Mouse (Mus musculus) small intestine, adult 2 months (tissue): ENCODE data around the gene Nprl2. TPM values are rescaled to one million over a fixed set of nuclear protein-coding genes. Genes with fewer than 3 reads are reported as not detected.

Experiments used
- H3K27ac ChIP-seq: fragments of 200-500 bp; 2 replicates; pipeline ENCODE4 v1.5.1; 2012; ENCODE audit warnings: low read depth, low read length, control low read depth, inconsistent platforms; ENCODE audit not compliant: insufficient read depth
- H3K27me3 ChIP-seq: fragments of 200-500 bp; 2 replicates; pipeline ENCODE4 v1.6.1; 2012; ENCODE audit warnings: mild to moderate bottlenecking, moderate library complexity, low read length, inconsistent platforms; ENCODE audit not compliant: control insufficient read depth, insufficient read depth
- H3K36me3 ChIP-seq: fragments of 200-500 bp; 2 replicates; pipeline ENCODE4 v1.6.1; 2012; ENCODE audit warnings: mild to moderate bottlenecking, low read length, control low read depth, inconsistent platforms; ENCODE audit not compliant: control insufficient read depth, insufficient read depth
- H3K4me1 ChIP-seq: fragments of 200-500 bp; 2 replicates; pipeline ENCODE4 v1.6.1; 2012; ENCODE audit warnings: low read length, inconsistent platforms, mixed read lengths; ENCODE audit not compliant: control insufficient read depth, insufficient read depth, insufficient read length
- H3K4me3 ChIP-seq: fragments of 200-500 bp; 2 replicates; pipeline ENCODE4 v1.5.1; 2012; ENCODE audit warnings: low read depth, mild to moderate bottlenecking, control low read depth, inconsistent platforms, low read length, moderate library complexity
- CTCF ChIP-seq: fragments of 200-500 bp; IDR thresholded peaks from 2 replicates; pipeline ENCODE4 v1.5.1; 2012; ENCODE audit warnings: low read depth, mild to moderate bottlenecking, control low read depth, inconsistent platforms, low read length, moderate library complexity, mixed read lengths; ENCODE audit not compliant: insufficient replicate concordance, insufficient read length; ENCODE audit errors: extremely low read depth
- POLR2A ChIP-seq: fragments of 200-500 bp; IDR thresholded peaks from 2 replicates; pipeline ENCODE4 v1.6.1; 2012; ENCODE audit warnings: low read depth, mild to moderate bottlenecking, control low read depth, inconsistent platforms, low read length, moderate library complexity
- WGBS: fragments of 180-500 bp; shearing (Covaris S2); methylation state at CpG from one replicate; pipeline ENCODE4 v1.1.7; 2018; 5-methylcytosine and 5-hydroxymethylcytosine counted together
- polyA plus RNA-seq: library from polyadenylated mRNA; depleted of rRNA; stranded (reverse); fragments of >200 nt; gene quantifications from 2 replicates; pipeline ENCODE4 v1.2.3, GENCODE M21; 2012

Gene Nprl2
- polyA plus RNA-seq, 1 experiment: 23.3 TPM

GRCm38 (mm10) chr9:107586974-107587832, 45.2 kb downstream of the Nprl2 start, which contains the start of gene Ifrd2:
Gene Ifrd2 (plus strand): TSS chr9:107587642.
- 5% methylated on average over 46 of the region's 46 CpGs for WGBS

DNA sequence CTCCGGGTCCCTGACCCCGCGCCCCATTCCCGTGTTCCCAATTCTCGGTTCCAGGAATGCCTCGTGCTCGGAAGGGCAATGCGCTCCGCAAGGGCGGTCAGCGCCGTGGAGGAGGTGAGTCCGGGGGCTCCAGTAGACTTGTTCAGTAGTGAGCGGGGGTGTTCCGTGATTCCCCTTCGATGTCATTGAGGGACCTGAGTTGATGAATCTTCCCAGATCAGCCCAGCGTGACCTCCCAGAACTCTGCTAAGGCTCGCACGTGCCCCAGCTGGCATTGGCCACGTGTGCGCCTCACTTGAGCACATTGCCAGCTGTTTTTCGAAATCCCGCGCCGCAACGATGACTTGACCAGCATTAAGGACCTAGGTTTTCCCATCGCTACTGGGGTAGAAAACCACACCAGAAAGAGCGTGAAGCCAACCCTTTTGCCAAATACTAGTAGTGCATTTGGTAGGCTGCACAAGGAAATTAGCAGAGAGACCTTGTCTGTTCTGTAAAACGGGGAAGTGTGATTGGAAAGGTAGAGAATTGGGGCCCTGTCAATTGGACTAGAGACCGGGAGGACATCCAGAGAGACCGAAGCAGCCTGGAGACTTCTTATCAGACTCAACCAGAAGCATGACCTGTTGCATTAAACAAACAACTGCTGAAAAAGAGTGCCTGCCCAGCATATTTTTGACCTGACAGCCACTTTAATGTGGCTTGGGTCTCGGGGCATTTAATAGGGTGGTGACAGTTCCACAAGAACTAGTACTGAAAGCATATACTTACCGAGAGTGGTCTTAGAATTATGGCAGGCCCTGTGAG, 46.0 kb downstream of the Nprl2 start:
- peaks cover 23% of the 10 kb centered on the region for H3K36me3 ChIP-seq
- WGBS: 1% methylated on average over 33 of the region's 33 CpGs
- TF ChIP-seq CTCF (no peak), POLR2A (no peak)
- H3K4me1 ChIP-seq: peaks cover 25% of the 10 kb centered on the region
- peak overlapping the region; percentile 75 for H3K4me3 ChIP-seq
- H3K27ac ChIP-seq: peak overlapping the region; percentile 18; the same call in 1 of the 2 replicates
- no peaks in the 10 kb centered on the region for H3K27me3 ChIP-seq

More at GRCm38 (mm10) chr9:107586974-107587832, 45.2 kb downstream of the Nprl2 start, which contains the start of gene Ifrd2:
- Histone ChIP-seq H3K27me3 (no peaks in the 10 kb centered on the region), H3K4me3 (peak within 1 kb of the TSS; percentile 75), H3K27ac (peak within 1 kb of the TSS; percentile 21; the same call in 1 of the 2 replicates), H3K4me1 (peaks cover 25% of the 10 kb centered on the region), H3K36me3 (peaks cover 16% of the 10 kb centered on the region)
- TF ChIP-seq CTCF: no peak
- peak; percentile 10; the same call in 1 of the 2 replicates for TF ChIP-seq POLR2A

DNA sequence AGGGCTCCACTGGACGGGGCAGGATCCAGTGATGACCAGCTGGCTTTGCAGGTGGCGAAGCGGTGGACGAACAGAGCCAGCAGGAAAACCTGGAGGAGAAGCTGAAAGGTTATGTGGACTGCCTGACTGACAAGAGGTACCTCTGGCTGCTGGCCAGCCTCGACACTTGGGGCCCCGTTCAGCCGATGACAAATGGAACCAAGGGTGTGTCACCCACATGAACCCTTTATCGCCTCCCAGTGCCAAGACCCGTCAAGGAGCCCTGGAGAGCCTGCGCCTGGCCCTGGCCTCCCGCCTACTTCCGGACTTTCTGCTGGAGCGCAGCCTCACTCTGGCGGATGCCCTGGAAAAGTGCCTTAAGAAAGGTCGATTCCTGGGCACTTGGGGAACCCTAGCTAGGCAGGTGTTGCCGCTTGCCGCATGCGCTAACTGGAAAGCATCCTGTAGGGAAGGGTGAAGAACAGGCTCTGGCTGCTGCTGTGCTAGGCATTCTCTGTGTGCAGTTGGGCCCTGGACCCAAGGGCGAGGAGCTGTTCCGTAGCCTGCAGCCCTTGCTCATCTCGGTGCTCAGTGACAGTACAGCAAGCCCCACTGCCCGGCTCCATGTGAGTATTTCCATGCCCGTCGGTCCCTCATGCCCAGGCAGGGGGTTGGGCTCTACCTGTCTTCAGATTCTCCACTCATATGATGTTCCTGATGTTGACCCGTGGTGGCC, 48.2 kb downstream of the Nprl2 start:
- Histone ChIP-seq H3K27me3 (no peaks in the 10 kb centered on the region), H3K36me3 (peaks cover 27% of the 10 kb centered on the region), H3K27ac (peak overlapping the region; percentile 94), H3K4me1 (peaks cover 25% of the 10 kb centered on the region), H3K4me3 (peak overlapping the region; percentile 51)
- 23% methylated on average over 25 of the region's 25 CpGs for WGBS
- peak; percentile 17; the same call in 1 of the 2 replicates for TF ChIP-seq CTCF
- TF ChIP-seq POLR2A: no peak

GRCm38 (mm10) chr9:107590773-107591060, 48.7 kb downstream of the Nprl2 start:
- Histone ChIP-seq H3K36me3 (peaks cover 27% of the 10 kb centered on the region), H3K4me3 (peak overlapping the region; percentile 51), H3K27ac (peak overlapping the region; percentile 94), H3K27me3 (no peaks in the 10 kb centered on the region), H3K4me1 (peaks cover 25% of the 10 kb centered on the region)
- WGBS: 25% methylated on average over 6 of the region's 6 CpGs
- TF ChIP-seq CTCF (no peak), POLR2A (peak; percentile 36; the same call in 1 of the 2 replicates)

- no peak overlapping the region for H3K27ac ChIP-seq
- H3K36me3 ChIP-seq: peaks cover 32% of the 10 kb centered on the region
- H3K4me3 ChIP-seq: no peak overlapping the region
Measured at GRCm38 (mm10) chr9:107593101-107593976, 51.3 kb downstream of the Nprl2 start.

More at GRCm38 (mm10) chr9:107593101-107593976, 51.3 kb downstream of the Nprl2 start:
- Histone ChIP-seq H3K27me3 (no peaks in the 10 kb centered on the region), H3K4me1 (peaks cover 28% of the 10 kb centered on the region)
- WGBS: 81% methylated on average over 11 of the region's 11 CpGs
- TF ChIP-seq CTCF: no peak
- TF ChIP-seq POLR2A: no peak
